Mouse (Mus musculus) small intestine, adult 2 months (tissue): Measurements from ENCODE around the gene Plekhn1.

Experiments used
- CTCF ChIP-seq: fragments of 200-500 bp; IDR thresholded peaks from 2 replicates; pipeline ENCODE4 v1.5.1; 2012; ENCODE audit warnings: low read depth, mild to moderate bottlenecking, control low read depth, inconsistent platforms, low read length, moderate library complexity, mixed read lengths; ENCODE audit not compliant: insufficient replicate concordance, insufficient read length; ENCODE audit errors: extremely low read depth
- POLR2A ChIP-seq: fragments of 200-500 bp; IDR thresholded peaks from 2 replicates; pipeline ENCODE4 v1.6.1; 2012; ENCODE audit warnings: low read depth, mild to moderate bottlenecking, control low read depth, inconsistent platforms, low read length, moderate library complexity

DNA sequence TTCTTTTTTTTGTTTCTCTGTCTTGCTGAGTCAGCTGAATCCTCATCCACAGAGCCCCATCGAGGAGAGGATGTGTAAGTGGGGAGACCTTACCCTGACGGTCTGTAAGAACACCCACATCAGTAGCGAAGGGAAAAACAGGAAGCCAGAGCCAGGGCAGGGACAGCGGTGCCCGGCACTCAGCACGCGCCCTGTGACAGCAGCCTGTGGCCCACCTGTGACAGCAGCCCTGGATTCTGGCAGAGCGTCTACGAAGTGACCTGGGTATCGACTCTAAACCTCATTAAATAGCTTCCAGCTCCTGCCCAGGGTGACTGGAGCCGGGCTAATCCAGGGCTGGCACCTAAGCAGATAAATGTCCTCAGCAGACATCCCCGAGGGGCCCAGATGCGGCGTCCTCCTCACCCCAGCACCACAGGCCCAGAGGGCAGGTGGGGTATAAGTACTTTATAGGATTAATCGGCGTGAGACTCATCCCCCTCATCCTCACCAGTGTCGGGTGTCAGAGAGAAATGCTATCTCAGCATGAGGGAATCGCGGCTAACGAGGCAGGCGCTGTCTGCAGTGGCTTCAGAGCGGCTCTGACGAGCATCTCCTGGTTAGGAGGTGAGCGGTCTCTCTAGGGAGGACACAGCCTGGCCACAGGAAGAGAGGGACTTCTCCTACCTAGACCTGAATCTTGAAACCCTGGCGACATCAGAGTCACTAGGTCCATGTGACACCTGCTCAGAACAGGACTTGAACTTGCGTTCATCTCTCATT is 20.6 kb upstream of the Plekhn1 start, which contains the start of gene Samd11:
- no peak for TF ChIP-seq POLR2A
- no peak for TF ChIP-seq CTCF
